Mouse (Mus musculus) spleen, postnatal 14 days (tissue): ENCODE measurements around the gene Trub1.

Source experiments
- DNase-seq, 2 experiments: peaks; one replicate each; pipeline ENCODE4 v3.0.0; 2021 to 2022; ENCODE audit warnings: low spot score in 2 of 2

Trub1 gene

GRCm38 (mm10) chr19:57452492-57453217, at the start of gene Trub1:
Gene Trub1 (plus strand): TSS chr19:57452912.
- peak; percentile 33 to 64 for DNase-seq

GRCm38 (mm10) chr19:57403700-57404501, 48.8 kb upstream of the Trub1 start:
- peak; percentile 34 to 66 for DNase-seq

DNA sequence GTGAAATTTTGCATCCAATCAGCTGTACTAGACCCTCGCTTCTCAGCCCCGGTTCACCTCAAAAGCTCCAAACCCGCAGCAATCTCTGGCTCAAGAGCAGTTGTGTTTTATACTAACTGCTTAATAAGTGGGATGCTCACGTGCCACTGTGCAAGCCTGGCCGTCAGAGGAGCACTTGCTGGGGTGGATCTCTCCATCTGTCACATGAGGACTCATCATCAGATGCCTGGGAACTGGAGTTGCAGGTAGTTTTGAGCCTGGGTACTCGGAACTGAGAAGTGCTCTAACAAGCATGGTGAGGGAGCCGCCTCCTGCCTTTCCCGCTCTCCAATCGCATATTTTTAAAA, 48.2 kb upstream of the Trub1 start:
- DNase-seq: no peak

- DNase-seq: no peak
Observed at GRCm38 (mm10) chr19:57407947-57408346, 44.8 kb upstream of the Trub1 start.

GRCm38 (mm10) chr19:57411375-57412196, 41.1 kb upstream of the Trub1 start:
- DNase-seq: peak in 1 of 2 experiments; percentile 18

- DNase-seq: no peak
Observed at GRCm38 (mm10) chr19:57413170-57413569, 39.5 kb upstream of the Trub1 start.

GRCm38 (mm10) chr19:57413918-57414317, 38.8 kb upstream of the Trub1 start:
- no peak for DNase-seq

DNA sequence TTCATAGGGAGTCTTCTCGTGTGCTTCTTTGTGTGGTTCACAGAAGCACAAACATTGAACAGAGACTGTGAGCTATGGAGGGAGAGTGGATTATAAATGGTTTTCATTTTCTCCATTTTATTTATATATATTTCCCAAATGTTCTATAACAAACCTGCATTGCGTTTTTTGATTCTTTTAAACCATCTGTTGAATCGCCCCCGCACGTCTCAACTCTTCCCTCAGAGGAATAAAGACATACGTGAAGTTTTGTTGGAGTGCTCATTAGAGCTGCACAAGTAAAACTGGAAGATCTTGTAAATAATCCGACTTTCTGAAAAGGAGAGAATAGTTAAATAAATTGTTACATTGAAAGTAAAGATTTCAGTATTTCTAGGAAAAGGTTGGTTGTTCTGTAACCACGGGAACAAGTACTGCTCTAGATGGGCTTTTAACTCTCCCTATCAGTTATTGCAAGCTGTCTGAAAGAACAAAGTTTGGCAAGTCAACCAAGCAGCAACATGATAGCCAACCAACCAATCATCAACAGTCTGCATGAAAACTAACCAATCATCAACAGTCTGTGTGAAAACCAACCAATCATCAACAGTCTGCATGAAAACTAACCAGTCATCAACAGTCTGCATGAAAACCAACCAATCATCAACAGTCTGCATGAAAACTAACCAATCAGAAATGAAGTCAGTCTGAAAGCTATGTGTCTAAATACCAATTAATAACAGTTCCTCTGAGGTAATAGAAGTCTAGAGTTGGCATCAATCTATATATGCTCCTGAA, 37.5 kb upstream of the Trub1 start:
- DNase-seq: no peak

- DNase-seq: no peak
Observed at GRCm38 (mm10) chr19:57417800-57418580, 34.7 kb upstream of the Trub1 start.

GRCm38 (mm10) chr19:57423402-57423801, 29.3 kb upstream of the Trub1 start:
- DNase-seq: no peak

DNA sequence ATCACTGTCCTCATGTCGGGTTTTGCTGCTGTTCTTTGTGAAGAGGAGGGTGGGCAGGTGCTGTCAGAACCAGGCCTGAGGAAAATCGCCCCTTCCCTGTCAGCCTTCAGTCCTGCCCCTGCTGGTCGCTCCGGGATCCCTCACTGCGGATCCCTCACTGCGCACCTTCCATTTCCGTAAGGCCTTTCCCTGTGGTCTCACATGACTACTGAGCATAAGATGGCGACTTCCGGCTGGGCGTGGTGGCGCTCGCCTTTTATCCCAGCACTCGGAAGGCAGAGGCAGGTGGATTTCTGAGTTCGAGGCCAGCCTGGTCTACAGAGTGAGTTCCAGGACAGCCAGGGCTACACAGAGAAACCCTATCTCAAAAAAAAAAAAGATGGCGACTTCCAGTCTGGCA, 27.4 kb upstream of the Trub1 start:
- DNase-seq: no peak

DNA sequence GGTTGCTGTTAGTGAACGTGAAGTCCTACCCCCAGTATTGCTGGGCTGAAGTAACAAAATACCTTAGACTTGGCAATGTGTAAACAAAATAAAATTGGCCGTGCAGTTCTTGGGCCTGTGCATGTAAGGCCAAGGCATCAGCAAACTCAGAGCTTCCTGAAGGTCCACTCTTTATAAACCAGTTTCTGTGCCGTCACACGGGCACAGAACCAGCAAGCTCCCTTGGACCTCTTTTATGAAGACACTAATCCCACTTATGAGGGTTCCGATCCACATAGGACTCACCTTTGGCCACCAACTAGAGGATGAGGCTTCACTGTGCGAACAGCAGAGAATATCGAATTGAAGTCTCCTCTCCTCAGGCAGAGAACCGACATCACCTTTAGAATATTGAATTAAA, 25.9 kb upstream of the Trub1 start:
- DNase-seq: no peak

- DNase-seq: no peak
Observed at GRCm38 (mm10) chr19:57427756-57428438, 24.8 kb upstream of the Trub1 start.

GRCm38 (mm10) chr19:57428641-57429040, 24.1 kb upstream of the Trub1 start:
- no peak for DNase-seq

GRCm38 (mm10) chr19:57429926-57430325, 22.8 kb upstream of the Trub1 start:
- no peak for DNase-seq

GRCm38 (mm10) chr19:57431476-57431875, 21.2 kb upstream of the Trub1 start:
- no peak for DNase-seq

DNA sequence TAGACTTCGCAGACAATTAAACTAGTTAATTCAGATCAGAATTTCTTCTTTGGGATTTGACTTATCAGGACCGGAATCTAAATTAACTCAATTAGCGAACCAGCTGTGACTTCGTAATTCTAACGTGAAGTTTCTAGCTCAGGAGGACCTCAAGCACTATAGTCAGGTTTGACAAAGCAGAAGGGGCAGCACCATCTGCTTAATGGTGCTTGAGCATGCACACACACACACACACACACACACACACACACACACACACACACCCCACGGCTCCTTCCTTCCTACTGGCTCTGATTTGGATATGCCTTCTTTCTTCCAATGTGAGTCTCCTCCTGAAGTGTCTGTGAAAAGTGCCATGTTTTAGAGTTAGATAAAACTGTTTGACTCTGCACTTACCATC, 18.7 kb upstream of the Trub1 start:
- DNase-seq: no peak

DNA sequence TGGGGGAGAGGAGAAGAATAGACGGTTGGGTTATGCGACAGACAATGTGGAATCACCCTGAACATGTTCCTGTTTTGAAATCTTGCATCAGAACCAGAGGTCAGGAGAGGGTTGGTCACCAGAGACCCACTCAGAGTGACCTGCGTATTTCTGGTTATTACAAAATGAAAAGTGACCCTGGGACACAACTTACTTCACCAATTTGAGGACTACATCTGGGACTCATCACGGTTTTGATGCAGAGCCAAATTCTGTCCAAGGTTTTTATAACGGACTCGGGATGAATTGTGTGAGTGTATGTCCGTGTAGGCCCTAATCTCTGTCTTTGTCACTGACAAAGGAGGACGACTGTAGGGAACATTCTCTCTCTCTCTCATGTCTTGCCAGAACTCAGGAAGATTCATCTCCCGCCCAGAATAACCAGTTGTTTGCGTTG, 16.1 kb upstream of the Trub1 start:
- DNase-seq: no peak

- no peak for DNase-seq
Observed at GRCm38 (mm10) chr19:57437042-57437441, 15.7 kb upstream of the Trub1 start.

DNA sequence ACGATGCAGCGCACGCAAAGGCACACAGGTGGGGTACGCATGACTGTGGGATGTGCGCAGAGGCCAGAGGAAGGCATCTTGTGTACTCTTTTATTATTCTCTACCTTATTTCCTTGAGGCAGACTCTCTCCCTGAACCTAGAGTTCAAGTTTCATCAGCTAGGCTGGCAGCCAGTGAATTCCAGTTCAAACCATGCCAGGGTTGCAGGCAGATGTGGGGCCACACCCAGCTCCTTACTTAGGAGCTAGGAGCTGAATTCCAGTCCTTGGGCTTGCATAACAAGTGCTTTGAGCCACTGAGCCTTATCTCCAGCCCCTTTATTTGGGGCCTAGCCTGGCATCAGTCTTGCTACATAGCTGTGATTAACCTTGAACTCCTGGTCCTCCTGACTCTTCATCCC, 13.4 kb upstream of the Trub1 start:
- no peak for DNase-seq
